Mouse (Mus musculus) liver, postnatal 0 days (tissue): ENCODE data around the gene Usp12.
A peak's percentile ranks its signal among the peaks of the same experiment; 100 is the strongest.

ENCODE experiments used
- CTCF ChIP-seq: sonication (generic); IDR thresholded peaks from 2 replicates; pipeline ENCODE4 v1.5.1; 2016; ENCODE audit warnings: antibody characterized with exemption, low read depth
- EP300 ChIP-seq: IDR thresholded peaks from 2 replicates; pipeline ENCODE4 v1.6.1; 2016; ENCODE audit warnings: antibody characterized with exemption, low read depth, mild to moderate bottlenecking

DNA sequence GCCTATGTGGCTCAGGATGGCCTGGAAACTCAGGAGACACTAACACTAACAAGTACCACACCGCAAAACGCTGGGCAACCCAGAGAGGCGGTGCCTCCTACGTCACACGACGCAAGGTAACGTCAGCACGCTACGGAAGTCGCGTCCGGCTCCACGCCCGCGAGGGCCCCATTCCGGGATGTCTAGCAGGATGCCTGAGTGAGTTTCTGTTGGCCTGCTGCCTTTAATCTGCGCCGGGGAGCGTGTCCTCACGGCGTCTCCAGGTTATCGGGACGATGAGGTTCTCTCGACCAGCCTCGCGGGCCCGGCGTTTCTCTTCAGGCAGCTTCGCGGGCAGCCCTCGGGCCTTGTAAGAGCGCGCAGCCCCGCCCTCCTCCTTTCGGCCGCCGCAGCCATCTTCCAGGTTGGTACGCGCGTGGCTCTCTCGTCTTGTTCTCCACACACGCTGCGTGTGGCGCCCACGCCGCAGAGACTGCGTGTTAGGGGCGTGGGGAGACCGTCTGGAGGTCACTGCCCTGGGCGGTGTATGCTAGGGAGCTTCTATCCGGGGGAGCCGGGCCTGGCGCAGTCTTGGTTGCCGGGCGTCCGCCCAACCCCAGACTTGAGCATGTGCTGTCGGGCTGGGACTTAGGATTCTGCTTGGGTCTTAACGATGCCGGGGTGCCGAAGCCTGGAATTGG, 38.1 kb upstream of the Usp12 start, which contains the start of gene Rpl21:
- 0 out of 2 replicates have a peak, but pooled peaks have one; percentile 6 for TF ChIP-seq CTCF
- peak; percentile 90 for TF ChIP-seq EP300
